Mouse (Mus musculus): ENCODE results near the gene Xrra1. TPM values are rescaled to one million over a fixed set of nuclear protein-coding genes. Genes with fewer than 3 reads are reported as not detected.
"Not testable (repeated sequence)": the region's sequence is repeated elsewhere in the genome, so short reads cannot be mapped to it uniquely, and the experiment has no call there.

Gene Xrra1
- polyA plus RNA-seq (2014; fragmentation: Nextera tagmentation; extraction: Ambion mirVana), result 0.39 and 0.64 TPM in 2 replicates

DNA sequence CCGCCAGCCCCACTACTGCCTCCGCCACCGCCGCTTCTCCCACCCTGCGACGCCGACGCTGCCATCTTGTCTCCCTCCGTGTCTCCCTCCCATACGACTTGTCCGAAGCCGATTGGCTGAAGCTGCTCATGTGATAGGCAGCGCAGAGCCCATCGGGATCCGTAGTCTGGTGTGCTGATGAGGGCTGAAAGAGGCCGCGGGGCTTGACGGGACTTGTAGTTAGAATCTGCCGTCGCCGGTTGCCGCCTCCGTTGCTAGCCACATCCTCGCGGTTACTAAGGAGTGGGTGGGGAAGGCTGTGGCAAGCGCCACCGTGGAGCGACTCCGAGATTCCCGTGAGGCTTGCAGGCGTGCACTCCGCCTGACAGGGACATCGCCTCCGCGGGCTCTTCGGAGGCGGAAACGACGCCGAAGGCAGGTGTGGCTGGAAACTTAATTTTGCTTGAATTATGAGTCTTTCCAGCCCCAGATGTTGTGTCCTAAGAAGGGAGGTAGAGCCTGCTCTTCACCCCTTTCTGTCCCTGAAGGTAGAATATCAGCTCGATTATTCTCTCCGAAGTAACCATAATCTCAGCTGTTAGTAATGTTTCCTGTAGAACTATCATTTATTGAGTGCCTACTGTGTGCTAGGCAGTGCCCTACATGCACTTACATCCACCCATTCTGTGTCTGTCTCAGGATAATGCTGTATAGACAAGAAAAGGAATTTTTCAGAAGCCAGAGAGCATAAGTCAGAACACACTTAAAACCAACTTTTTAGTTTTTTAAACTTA lies at the start of gene Xrra1:
TSS of gene Xrra1 (plus strand) at position 304 of the 773 bp plus-strand sequence.
- peak within 1 kb of the TSS; percentile 50; the same call in 1 of the 2 replicates for H3K27ac ChIP-seq (ENCODE audit: low read depth, low read length)

DNA sequence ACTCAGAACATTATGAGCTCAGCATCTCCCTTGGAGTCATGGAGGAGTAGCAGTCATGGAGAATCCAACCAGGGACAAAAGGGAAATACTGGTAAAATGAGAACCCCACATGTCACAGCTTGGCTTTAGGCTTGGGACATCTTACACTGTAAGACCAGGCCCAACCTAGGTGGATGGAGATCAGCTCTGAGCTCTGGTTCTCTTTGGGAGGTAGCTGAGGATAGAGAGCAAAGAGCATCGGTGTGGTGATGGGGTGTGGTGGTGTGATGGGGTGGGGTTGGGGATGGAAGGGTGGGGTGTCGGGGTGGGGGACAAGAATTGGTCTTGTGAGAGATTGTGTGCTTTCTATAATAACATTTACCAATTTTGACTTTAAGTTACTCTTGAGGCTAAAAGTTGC lies 48.1 kb upstream of the Xrra1 start:
- no peaks in the 10 kb centered on the region for H3K36me3 ChIP-seq (ENCODE audit: control insufficient read depth, insufficient read depth, low read length)
- H3K4me2 ChIP-seq (ENCODE audit: low read length), result no peak overlapping the region
- H3K4me1 ChIP-seq (ENCODE audit: control insufficient read depth, insufficient read depth, low read length), result no peaks in the 10 kb centered on the region
- no peaks in the 10 kb centered on the region for H3K27me3 ChIP-seq (replicated peaks; ENCODE audit: control insufficient read depth, insufficient read depth, low read length)
- WGBS, result 93% methylated on average over 2 of the region's 2 CpGs
- DNase-seq (ENCODE audit: low spot score), result no peak
- H3K27ac ChIP-seq (ENCODE audit: low read depth, low read length), result no peak overlapping the region
- no peak overlapping the region for H3K4me3 ChIP-seq (ENCODE audit: low read depth, low read length)
- H3K9ac ChIP-seq (ENCODE audit: low read length), result no peak overlapping the region
- H3K9me3 ChIP-seq (replicated peaks; ENCODE audit: control insufficient read depth, low read length), result no peaks in the 10 kb centered on the region
- ATAC-seq, result no peak

More for the DNA sequence above, at the start of gene Xrra1:
- H3K36me3 ChIP-seq (ENCODE audit: control insufficient read depth, insufficient read depth, low read length), result peaks cover 19% of the 10 kb centered on the region; the same call in 1 of the 2 replicates
- peak; percentile 99 for ATAC-seq
- H3K4me1 ChIP-seq (ENCODE audit: control insufficient read depth, insufficient read depth, low read length), result peaks cover 7% of the 10 kb centered on the region
- peak within 1 kb of the TSS; percentile 71 for H3K9ac ChIP-seq (ENCODE audit: low read length)
- under 1% methylated on average over 42 of the region's 42 CpGs for WGBS
- no peaks in the 10 kb centered on the region for H3K27me3 ChIP-seq (replicated peaks; ENCODE audit: control insufficient read depth, insufficient read depth, low read length)
- peak within 1 kb of the TSS; percentile 58 for H3K4me3 ChIP-seq (ENCODE audit: low read depth, low read length)
- no peaks in the 10 kb centered on the region for H3K9me3 ChIP-seq (replicated peaks; ENCODE audit: control insufficient read depth, low read length)
- peak within 1 kb of the TSS; percentile 63 for H3K4me2 ChIP-seq (ENCODE audit: low read length)
- DNase-seq (ENCODE audit: low spot score), result peak; percentile 100

GRCm38 (mm10) chr7:99811661-99812060 lies 47.3 kb upstream of the Xrra1 start:
- no peaks in the 10 kb centered on the region for H3K36me3 ChIP-seq (ENCODE audit: control insufficient read depth, insufficient read depth, low read length)
- H3K27me3 ChIP-seq (replicated peaks; ENCODE audit: control insufficient read depth, insufficient read depth, low read length), result no peaks in the 10 kb centered on the region
- no peak overlapping the region for H3K27ac ChIP-seq (ENCODE audit: low read depth, low read length)
- WGBS, result 94% methylated on average over 4 of the region's 4 CpGs
- no peaks in the 10 kb centered on the region for H3K9me3 ChIP-seq (replicated peaks; ENCODE audit: control insufficient read depth, low read length)
- H3K4me3 ChIP-seq (ENCODE audit: low read depth, low read length), result no peak overlapping the region
- DNase-seq (ENCODE audit: low spot score) (no peak), ATAC-seq (no peak)
- H3K4me1 ChIP-seq (ENCODE audit: control insufficient read depth, insufficient read depth, low read length), result no peaks in the 10 kb centered on the region
- H3K9ac ChIP-seq (ENCODE audit: low read length), result no peak overlapping the region
- no peak overlapping the region for H3K4me2 ChIP-seq (ENCODE audit: low read length)

GRCm38 (mm10) chr7:99813394-99813793 lies 45.5 kb upstream of the Xrra1 start:
- no peak for ATAC-seq

DNA sequence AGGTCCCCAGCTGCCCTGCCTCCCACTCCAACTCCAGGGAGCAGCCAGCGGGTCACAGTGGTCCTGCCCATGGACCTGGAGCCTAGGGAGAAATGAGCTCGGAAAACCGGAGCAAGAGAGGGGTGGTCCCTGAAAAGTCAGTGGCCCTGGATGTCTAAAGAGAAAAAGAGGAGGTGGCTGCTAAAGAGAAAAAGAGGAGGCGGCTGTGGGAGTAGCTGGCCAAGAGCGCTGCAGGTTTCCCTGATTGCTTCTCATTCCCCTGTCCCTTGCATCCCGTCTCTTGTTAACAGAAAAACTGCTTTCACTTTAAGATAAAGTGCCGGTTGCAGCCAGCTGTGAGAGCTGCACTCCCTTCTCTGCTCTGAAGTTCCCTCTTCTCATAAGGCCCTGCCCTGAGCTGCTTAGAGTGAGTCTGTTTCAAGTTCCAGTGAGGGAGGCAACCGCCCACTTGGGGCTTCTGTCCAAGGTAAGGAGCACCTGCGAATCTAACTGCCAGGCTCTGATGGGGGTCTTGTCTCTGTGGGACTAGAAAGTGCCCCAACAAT lies 40.7 kb upstream of the Xrra1 start:
- 18% methylated on average over 9 of the region's 9 CpGs for WGBS
- not testable (repeated sequence) for H3K27ac ChIP-seq (ENCODE audit: low read depth, low read length); H3K27me3 ChIP-seq (replicated peaks; ENCODE audit: control insufficient read depth, insufficient read depth, low read length); DNase-seq (ENCODE audit: low spot score); H3K4me2 ChIP-seq (ENCODE audit: low read length); H3K4me3 ChIP-seq (ENCODE audit: low read depth, low read length); H3K36me3 ChIP-seq (ENCODE audit: control insufficient read depth, insufficient read depth, low read length); ATAC-seq; H3K9me3 ChIP-seq (replicated peaks; ENCODE audit: control insufficient read depth, low read length); H3K9ac ChIP-seq (ENCODE audit: low read length); H3K4me1 ChIP-seq (ENCODE audit: control insufficient read depth, insufficient read depth, low read length)

More at GRCm38 (mm10) chr7:99813394-99813793, 45.5 kb upstream of the Xrra1 start:
- Histone ChIP-seq H3K36me3 (ENCODE audit: control insufficient read depth, insufficient read depth, low read length) (no peaks in the 10 kb centered on the region), H3K9me3 (replicated peaks; ENCODE audit: control insufficient read depth, low read length) (no peaks in the 10 kb centered on the region), H3K4me3 (ENCODE audit: low read depth, low read length) (no peak overlapping the region), H3K4me1 (ENCODE audit: control insufficient read depth, insufficient read depth, low read length) (no peaks in the 10 kb centered on the region), H3K4me2 (ENCODE audit: low read length) (no peak overlapping the region), H3K27me3 (replicated peaks; ENCODE audit: control insufficient read depth, insufficient read depth, low read length) (no peaks in the 10 kb centered on the region), H3K9ac (ENCODE audit: low read length) (no peak overlapping the region), H3K27ac (ENCODE audit: low read depth, low read length) (no peak overlapping the region)
- WGBS, result 90% methylated on average over 11 of the region's 11 CpGs
- no peak for DNase-seq (ENCODE audit: low spot score)

- H3K4me1 ChIP-seq (ENCODE audit: control insufficient read depth, insufficient read depth, low read length), result no peaks in the 10 kb centered on the region
- H3K9ac ChIP-seq (ENCODE audit: low read length), result no peak overlapping the region
- DNase-seq (ENCODE audit: low spot score), result no peak
- H3K27ac ChIP-seq (ENCODE audit: low read depth, low read length), result no peak overlapping the region
- no peak for ATAC-seq
- no peak overlapping the region for H3K4me2 ChIP-seq (ENCODE audit: low read length)
- H3K9me3 ChIP-seq (replicated peaks; ENCODE audit: control insufficient read depth, low read length), result no peaks in the 10 kb centered on the region
- no peaks in the 10 kb centered on the region for H3K36me3 ChIP-seq (ENCODE audit: control insufficient read depth, insufficient read depth, low read length)
- H3K4me3 ChIP-seq (ENCODE audit: low read depth, low read length), result no peak overlapping the region
- WGBS, result 87% methylated on average over 2 of the region's 2 CpGs
- H3K27me3 ChIP-seq (replicated peaks; ENCODE audit: control insufficient read depth, insufficient read depth, low read length), result no peaks in the 10 kb centered on the region
Observed at GRCm38 (mm10) chr7:99821953-99822352, 37.0 kb upstream of the Xrra1 start.

DNA sequence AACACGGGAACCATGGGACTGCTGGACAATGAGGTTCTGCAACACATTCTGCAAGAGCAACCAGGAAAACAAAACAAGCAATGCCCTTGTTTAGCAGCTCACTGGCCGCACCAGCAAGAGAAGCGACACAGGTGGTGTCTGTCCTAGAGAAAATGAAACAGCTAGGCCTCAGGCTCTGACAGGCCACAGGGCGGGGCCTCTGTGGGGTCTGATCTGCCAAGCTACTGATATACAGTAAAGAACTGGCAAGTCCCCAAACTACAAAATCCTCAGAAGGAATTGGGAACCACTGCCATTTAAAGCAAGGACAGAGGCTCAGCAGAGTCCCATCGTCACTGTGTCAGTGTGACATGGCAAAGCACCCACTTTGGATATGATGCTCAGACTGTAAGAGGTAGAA lies 36.5 kb upstream of the Xrra1 start:
- Histone ChIP-seq H3K4me2 (ENCODE audit: low read length) (no peak overlapping the region), H3K9me3 (replicated peaks; ENCODE audit: control insufficient read depth, low read length) (no peaks in the 10 kb centered on the region), H3K27ac (ENCODE audit: low read depth, low read length) (no peak overlapping the region), H3K4me1 (ENCODE audit: control insufficient read depth, insufficient read depth, low read length) (no peaks in the 10 kb centered on the region), H3K36me3 (ENCODE audit: control insufficient read depth, insufficient read depth, low read length) (no peaks in the 10 kb centered on the region), H3K4me3 (ENCODE audit: low read depth, low read length) (no peak overlapping the region), H3K9ac (ENCODE audit: low read length) (no peak overlapping the region), H3K27me3 (replicated peaks; ENCODE audit: control insufficient read depth, insufficient read depth, low read length) (no peaks in the 10 kb centered on the region)
- ATAC-seq, result no peak
- 86% methylated on average over 5 of the region's 5 CpGs for WGBS
- DNase-seq (ENCODE audit: low spot score), result no peak

DNA sequence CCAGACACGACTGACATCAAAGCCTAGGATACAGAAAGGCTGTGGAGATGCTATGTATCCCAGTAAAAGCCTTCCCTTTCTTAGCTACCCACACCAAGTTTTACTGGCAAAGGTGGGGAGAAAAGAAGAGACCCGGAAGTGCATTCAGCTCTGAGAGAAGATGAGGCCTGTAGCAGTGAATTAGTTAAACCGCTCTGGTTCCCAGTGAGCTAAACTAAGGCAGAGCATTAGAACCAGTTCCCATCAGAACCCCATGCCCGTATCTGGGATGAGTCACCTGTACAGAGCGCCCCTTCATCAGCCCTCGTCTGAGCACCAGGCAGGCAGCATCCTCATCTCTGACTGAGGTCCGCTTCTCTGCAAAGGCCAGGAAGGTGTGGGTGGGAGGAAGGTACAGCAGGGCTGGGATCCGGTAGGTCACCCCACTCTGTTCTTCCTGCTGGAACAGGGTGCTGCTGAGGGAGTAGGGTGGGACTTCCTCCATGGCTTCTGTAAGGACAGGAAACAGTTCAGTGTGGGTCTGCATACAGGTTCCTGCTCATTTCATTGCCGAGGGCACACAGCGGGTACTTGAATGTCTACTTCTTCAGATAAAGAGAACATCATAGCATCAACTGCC lies 35.8 kb upstream of the Xrra1 start:
- DNase-seq (ENCODE audit: low spot score) (no peak), ATAC-seq (no peak)

More for the DNA sequence above, 35.8 kb upstream of the Xrra1 start:
- H3K27ac ChIP-seq (ENCODE audit: low read depth, low read length), result no peak overlapping the region
- H3K4me1 ChIP-seq (ENCODE audit: control insufficient read depth, insufficient read depth, low read length), result no peaks in the 10 kb centered on the region
- H3K4me2 ChIP-seq (ENCODE audit: low read length), result no peak overlapping the region
- H3K9me3 ChIP-seq (replicated peaks; ENCODE audit: control insufficient read depth, low read length), result no peaks in the 10 kb centered on the region
- no peaks in the 10 kb centered on the region for H3K27me3 ChIP-seq (replicated peaks; ENCODE audit: control insufficient read depth, insufficient read depth, low read length)
- no peak overlapping the region for H3K9ac ChIP-seq (ENCODE audit: low read length)
- no peak overlapping the region for H3K4me3 ChIP-seq (ENCODE audit: low read depth, low read length)
- WGBS, result 87% methylated on average over 10 of the region's 10 CpGs
- H3K36me3 ChIP-seq (ENCODE audit: control insufficient read depth, insufficient read depth, low read length), result no peaks in the 10 kb centered on the region

Data from forebrain, embryonic 14.5 days (tissue).